Mouse (Mus musculus) midbrain, embryonic 11.5 days (tissue): ENCODE data around the gene Cox11. TPM values are rescaled to one million over a fixed set of nuclear protein-coding genes. Genes with fewer than 3 reads are reported as not detected.

Experiments
- ATAC-seq: fragments of 200-750 bp; cut with Nextera tagmentation; 2 replicates; pipeline ENCODE4 v1.8.0; 2017; ENCODE audit warnings: moderate TSS enrichment, moderate library complexity; ENCODE audit not compliant: low FRiP score
- DNase-seq: peaks from one replicate; pipeline ENCODE4 v3.0.0; 2015; ENCODE audit warnings: low spot score; ENCODE audit errors: missing footprints
- H3K27ac ChIP-seq: fragments of 300-500 bp; sonication (generic); 2 replicates; pipeline ENCODE4 v1.5.1; 2014; ENCODE audit warnings: low read depth, low read length
- H3K27me3 ChIP-seq: fragments of 300-500 bp; sonication (generic); 2 replicates; pipeline ENCODE4 v1.6.1; 2014; ENCODE audit warnings: mild to moderate bottlenecking, low read length, moderate library complexity, mixed read lengths; ENCODE audit not compliant: control insufficient read depth, insufficient read depth
- H3K36me3 ChIP-seq: fragments of 300-500 bp; sonication (generic); 2 replicates; pipeline ENCODE4 v1.6.1; 2014; ENCODE audit warnings: mild to moderate bottlenecking, low read length, moderate library complexity, mixed read lengths; ENCODE audit not compliant: control insufficient read depth, insufficient read depth
- H3K4me1 ChIP-seq: fragments of 300-500 bp; sonication (generic); 2 replicates; pipeline ENCODE4 v1.6.1; 2014; ENCODE audit warnings: low read length; ENCODE audit not compliant: control insufficient read depth, insufficient read depth
- H3K4me2 ChIP-seq: fragments of 300-500 bp; sonication (generic); 2 replicates; pipeline ENCODE4 v1.6.1; 2014; ENCODE audit warnings: mild to moderate bottlenecking, moderate library complexity
- H3K4me3 ChIP-seq: fragments of 300-500 bp; sonication (generic); 2 replicates; pipeline ENCODE4 v1.5.1; 2014; ENCODE audit warnings: low read depth, low read length
- H3K9ac ChIP-seq: fragments of 300-500 bp; sonication (generic); 2 replicates; pipeline ENCODE4 v1.6.1; 2014; ENCODE audit warnings: low read length
- H3K9me3 ChIP-seq: fragments of 300-500 bp; sonication (generic); 2 replicates; pipeline ENCODE4 v1.6.1; 2016; ENCODE audit warnings: low read length; ENCODE audit not compliant: control insufficient read depth
- WGBS: fragments of 180-500 bp; shearing (Covaris S2); extraction: QIAGEN DNeasy Blood & Tissue Kit; methylation state at CpG from one replicate; pipeline ENCODE4 v1.1.7; 2014; 5-methylcytosine and 5-hydroxymethylcytosine counted together
- polyA plus RNA-seq: library from polyadenylated mRNA; unstranded; fragments of >200 nt; fragmentation: Nextera tagmentation; extraction: Ambion mirVana; gene quantifications from 2 replicates; pipeline ENCODE4 v1.2.1, GENCODE M21; 2014

Cox11 gene
- polyA plus RNA-seq, 1 experiment from 2014 or later = 24.6 TPM

GRCm38 (mm10) chr11:90687460-90688416 is 49.8 kb downstream of the Cox11 start, which contains the start of gene Tom1l1:
Tom1l1 (minus strand) TSS chr11:90688366.
- Histone ChIP-seq H3K4me3 (peak within 1 kb of the TSS; percentile 65), H3K9ac (peak within 1 kb of the TSS; percentile 75), H3K4me1 (no peaks in the 10 kb centered on the region), H3K36me3 (no peaks in the 10 kb centered on the region), H3K27me3 (no peaks in the 10 kb centered on the region), H3K4me2 (peak within 1 kb of the TSS; percentile 88), H3K9me3 (no peaks in the 10 kb centered on the region), H3K27ac (no peak within 1 kb of the TSS)
- WGBS = 6% methylated on average over 47 of the region's 47 CpGs
- ATAC-seq = peak; percentile 93
- peak; percentile 96 for DNase-seq

DNA sequence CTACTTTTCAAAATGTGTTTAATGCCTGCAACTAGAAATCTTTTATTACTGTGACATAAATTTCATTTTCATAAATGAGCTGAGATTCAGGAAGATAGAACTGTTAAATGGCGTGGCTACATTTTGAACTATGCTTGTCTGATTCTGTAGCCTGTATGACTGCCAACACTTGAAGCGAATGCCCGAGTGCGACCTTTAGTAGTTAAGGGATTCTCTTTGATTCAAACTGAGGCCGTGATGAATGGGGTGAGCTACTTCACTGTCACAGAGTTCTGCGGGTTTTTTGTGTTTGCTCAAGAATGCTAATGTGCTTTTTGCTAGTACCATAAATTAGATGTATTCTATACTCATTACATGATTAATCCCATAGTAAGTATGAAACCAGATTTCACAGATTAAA is 52.4 kb downstream of the Cox11 start:
- no peak overlapping the region for H3K4me3 ChIP-seq
- H3K9ac ChIP-seq = no peak overlapping the region
- ATAC-seq (no peak), DNase-seq (peak; percentile 73)
- no peaks in the 10 kb centered on the region for H3K4me1 ChIP-seq
- H3K27me3 ChIP-seq = no peaks in the 10 kb centered on the region
- WGBS = 63% methylated on average over 6 of the region's 6 CpGs
- H3K9me3 ChIP-seq = no peaks in the 10 kb centered on the region
- H3K27ac ChIP-seq = no peak overlapping the region
- H3K36me3 ChIP-seq = no peaks in the 10 kb centered on the region
- no peak overlapping the region for H3K4me2 ChIP-seq

GRCm38 (mm10) chr11:90694206-90694605 is 56.2 kb downstream of the Cox11 start:
- H3K4me3 ChIP-seq = no peak overlapping the region
- H3K9ac ChIP-seq = no peak overlapping the region
- no peaks in the 10 kb centered on the region for H3K27me3 ChIP-seq
- 78% methylated on average over 4 of the region's 4 CpGs for WGBS
- DNase-seq = peak; percentile 23
- H3K4me2 ChIP-seq = no peak overlapping the region
- no peak overlapping the region for H3K27ac ChIP-seq
- no peaks in the 10 kb centered on the region for H3K4me1 ChIP-seq
- no peaks in the 10 kb centered on the region for H3K9me3 ChIP-seq
- no peak for ATAC-seq
- H3K36me3 ChIP-seq = no peaks in the 10 kb centered on the region

Other genes starting within 250 kb of the Cox11 start
- gene Hlf, start 247.3 kb upstream of the Cox11 start, polyA plus RNA-seq = 2.0 and 2.2 TPM in 2 replicates
- 36.5 and 41.8 TPM in 2 replicates for gene Stxbp4, start 89 bp upstream of the Cox11 start, polyA plus RNA-seq
- gene Tom1l1, start 50.2 kb downstream of the Cox11 start, polyA plus RNA-seq = 17.4 and 18.7 TPM in 2 replicates